28 mouse cellular contexts compared by ENCODE assay signal in genomic region chr2:106140931-106141330, GRCm38 (mm10).
"Had no signal": no experiment of that assay in that cellular context is flagged by ENCODE, and none has a peak within 500 bp of the region (broad histone marks: within the 10 kb centered on the region; RNA-seq: fewer than 3 reads in every experiment).

No protein-coding gene starts in this region.

- H3K4me2 ChIP-seq: heart, embryonic 12.5 days; hindbrain, embryonic 13.5 days; intestine, embryonic 15.5 days; limb, embryonic 12.5 days; liver, embryonic 11.5 days; liver, embryonic 13.5 days; liver, embryonic 15.5 days had no signal

- H3K9ac ChIP-seq: heart, embryonic 12.5 days; hindbrain, embryonic 13.5 days; intestine, embryonic 15.5 days; limb, embryonic 12.5 days; liver, embryonic 13.5 days; liver, embryonic 15.5 days; liver, postnatal 0 days had no signal

- H3K36me3 ChIP-seq: heart, embryonic 10.5 days; heart, embryonic 12.5 days; hindbrain, embryonic 10.5 days; hindbrain, embryonic 13.5 days; intestine, embryonic 15.5 days; limb, embryonic 10.5 days; limb, embryonic 12.5 days; liver, embryonic 13.5 days; liver, embryonic 15.5 days had no signal

- ATAC-seq: hindbrain, embryonic 16.5 days; inflammation-experienced regulatory T-cells, adult 6 months; intestine, embryonic 15.5 days; intestine, postnatal 0 days; liver, postnatal 0 days had no signal

- H3K9me3 ChIP-seq: heart, embryonic 10.5 days; heart, embryonic 12.5 days; hindbrain, embryonic 10.5 days; hindbrain, embryonic 13.5 days; intestine, embryonic 15.5 days; limb, embryonic 10.5 days; limb, embryonic 12.5 days; liver, embryonic 13.5 days; liver, embryonic 15.5 days had no signal

- DNase-seq: gastrocnemius, adult 2 months; gastrocnemius, postnatal 10 days; gastrocnemius, postnatal 25 days; heart, adult 18-20 months; heart, postnatal 10 days; heart, postnatal 4 days; kidney, adult 18-20 months; kidney, adult 8-10 months; kidney, postnatal 10 days; kidney, postnatal 25 days; kidney, postnatal 4 days; liver; liver, embryonic 13.5 days; liver, postnatal 0 days had no signal

- H3K27ac ChIP-seq: gastrocnemius, adult 2 months; heart, embryonic 10.5 days; hindbrain, embryonic 10.5 days; hindbrain, embryonic 13.5 days; intestine, embryonic 15.5 days; layer of hippocampus, adult 2 months; left cerebral cortex, adult 2 months; limb, embryonic 10.5 days; limb, embryonic 12.5 days; liver, embryonic 13.5 days; liver, embryonic 15.5 days had no signal

- H3K4me3 ChIP-seq: gastrocnemius, adult 2 months; heart, embryonic 10.5 days; heart, embryonic 12.5 days; hindbrain, embryonic 10.5 days; hindbrain, embryonic 13.5 days; intestine, embryonic 15.5 days; layer of hippocampus, adult 2 months; left cerebral cortex, adult 2 months; limb, embryonic 10.5 days; limb, embryonic 12.5 days; liver, embryonic 13.5 days; liver, embryonic 15.5 days had no signal

- H3K27me3 ChIP-seq: heart, embryonic 12.5 days; hindbrain, embryonic 13.5 days; intestine, embryonic 15.5 days; limb, embryonic 12.5 days; liver, embryonic 13.5 days; liver, embryonic 15.5 days had no signal

- H3K4me1 ChIP-seq: heart, embryonic 10.5 days; heart, embryonic 12.5 days; hindbrain, embryonic 10.5 days; hindbrain, embryonic 13.5 days; intestine, embryonic 15.5 days; limb, embryonic 10.5 days; limb, embryonic 12.5 days; liver, embryonic 13.5 days; liver, embryonic 15.5 days had no signal
